9 mouse cellular contexts compared by ENCODE assay signal in the genomic region with DNA sequence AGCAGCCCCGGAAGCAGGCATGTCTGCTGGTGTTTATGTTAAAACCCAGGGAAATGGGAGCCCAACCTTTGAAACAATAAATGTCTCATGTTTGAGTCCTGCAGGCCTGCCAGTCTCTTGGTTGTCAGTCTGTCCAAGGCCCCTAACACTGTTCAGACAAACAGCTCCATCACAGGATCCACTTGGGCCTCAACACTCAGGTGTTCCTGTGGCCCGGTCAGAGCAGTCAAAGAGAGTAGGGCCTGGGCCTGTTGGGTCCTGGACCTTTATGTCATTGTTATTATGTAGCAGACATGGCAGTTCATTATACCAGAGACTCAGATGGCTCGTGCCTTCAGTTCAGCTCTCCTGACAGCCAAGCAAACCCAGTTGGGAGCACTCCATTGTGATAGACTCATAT. TPM values are rescaled to one million over a fixed set of nuclear protein-coding genes. Genes with fewer than 3 reads are reported as not detected.
DNase-seq lines count a peak whose midpoint lies in the region; ATAC-seq and TF ChIP-seq lines count a peak whose summit lies in the region.
"Had no signal": no experiment of that assay in that cellular context is flagged by ENCODE, and none has a peak within 500 bp of the region (broad histone marks: within the 10 kb centered on the region; RNA-seq: fewer than 3 reads in every experiment).

No protein-coding gene starts in this region.

- H3K9me3 ChIP-seq in kidney, embryonic 15.5 days (replicated peaks): no peaks in the 10 kb centered on the region
- no peaks in the 10 kb centered on the region for H3K9me3 ChIP-seq in embryonic facial prominence, embryonic 14.5 days (ENCODE audit: control insufficient read depth, low read length)
- no peaks in the 10 kb centered on the region for H3K9me3 ChIP-seq in hindbrain, postnatal 0 days (ENCODE audit: low read length)
- no peaks in the 10 kb centered on the region for H3K9me3 ChIP-seq in midbrain, embryonic 14.5 days (ENCODE audit: control insufficient read depth, low read length)
- H3K9me3 ChIP-seq: G1E had no signal

- no peaks in the 10 kb centered on the region for H3K36me3 ChIP-seq in kidney, embryonic 15.5 days
- peaks cover 13% of the 10 kb centered on the region for H3K36me3 ChIP-seq in embryonic facial prominence, embryonic 14.5 days (ENCODE audit: control insufficient read depth, insufficient read depth, low read length)
- peaks cover 5% of the 10 kb centered on the region for H3K36me3 ChIP-seq in hindbrain, postnatal 0 days (ENCODE audit: insufficient read depth, low read length)
- H3K36me3 ChIP-seq in midbrain, embryonic 14.5 days (ENCODE audit: control insufficient read depth, insufficient read depth, low read length): peaks cover 33% of the 10 kb centered on the region

- H3K9ac ChIP-seq in kidney, embryonic 15.5 days: no peak overlapping the region
- H3K9ac ChIP-seq in embryonic facial prominence, embryonic 14.5 days (ENCODE audit: low read depth, low read length): no peak overlapping the region
- no peak overlapping the region for H3K9ac ChIP-seq in hindbrain, postnatal 0 days (replicated peaks; ENCODE audit: low read length)
- H3K9ac ChIP-seq in midbrain, embryonic 14.5 days (replicated peaks; ENCODE audit: low read length): no peak overlapping the region

- H3K4me3 ChIP-seq in kidney, embryonic 15.5 days (replicated peaks): no peak overlapping the region; the same call in 1 of the 2 replicates
- H3K4me3 ChIP-seq in embryonic facial prominence, embryonic 14.5 days (ENCODE audit: low read depth, low read length): no peak overlapping the region
- no peak overlapping the region for H3K4me3 ChIP-seq in hindbrain, postnatal 0 days (ENCODE audit: low read length)
- no peak overlapping the region for H3K4me3 ChIP-seq in midbrain, embryonic 14.5 days (replicated peaks; ENCODE audit: low read depth, low read length)

- no peak for ATAC-seq in kidney, embryonic 15.5 days (replicated peaks; ENCODE audit: low FRiP score)
- no peak for ATAC-seq in embryonic facial prominence, embryonic 14.5 days (ENCODE audit: low read depth)
- no peak for ATAC-seq in hindbrain, postnatal 0 days
- ATAC-seq in midbrain, embryonic 14.5 days (ENCODE audit: low FRiP score, low TSS enrichment): no peak
- no peak for ATAC-seq in monocyte, adult 5-6 weeks (replicated peaks; ENCODE audit: insufficient number of reproducible peaks, low FRiP score, low TSS enrichment, poor library complexity, severe bottlenecking)

- no peak for DNase-seq in kidney, postnatal 10 days
- DNase-seq in embryonic facial prominence, embryonic 14.5 days (ENCODE audit: low spot score): no peak
- no peak for DNase-seq in hindbrain, postnatal 0 days (ENCODE audit: low spot score)
- DNase-seq in midbrain, embryonic 14.5 days: no peak
- DNase-seq in cerebellum, adult 9-11 months: no peak
- no peak for DNase-seq in adrenal gland, adult 8-10 months

- 59% methylated on average over 3 of the region's 3 CpGs for WGBS in kidney, embryonic 15.5 days
- 71% methylated on average over 3 of the region's 3 CpGs for WGBS in embryonic facial prominence, embryonic 14.5 days
- WGBS in hindbrain, postnatal 0 days: 61% methylated on average over 3 of the region's 3 CpGs
- WGBS in midbrain, embryonic 14.5 days: 57% methylated on average over 3 of the region's 3 CpGs

- peak overlapping the region; percentile 93 for H3K27ac ChIP-seq in kidney, embryonic 15.5 days
- peak overlapping the region; percentile 65 for H3K27ac ChIP-seq in embryonic facial prominence, embryonic 14.5 days (replicated peaks; ENCODE audit: low read depth, low read length)
- H3K27ac ChIP-seq in hindbrain, postnatal 0 days: peak overlapping the region; percentile 67; the same call in 1 of the 2 replicates
- peak overlapping the region; percentile 66 for H3K27ac ChIP-seq in midbrain, embryonic 14.5 days (replicated peaks; ENCODE audit: low read depth, low read length)

- no peak for TF ChIP-seq CTCF in hindbrain, postnatal 0 days (IDR thresholded peaks at IDR 0.05; ENCODE audit: low read depth)

- peaks cover 33% of the 10 kb centered on the region for H3K4me1 ChIP-seq in kidney, embryonic 15.5 days
- H3K4me1 ChIP-seq in embryonic facial prominence, embryonic 14.5 days (ENCODE audit: control insufficient read depth, insufficient read depth, low read length): peaks cover 10% of the 10 kb centered on the region
- 0 out of 2 replicates have a peak, but pooled peaks cover 8% of the 10 kb centered on the region for H3K4me1 ChIP-seq in hindbrain, postnatal 0 days (ENCODE audit: insufficient read depth, low read length)
- peaks cover 20% of the 10 kb centered on the region; the same call in 1 of the 2 replicates for H3K4me1 ChIP-seq in midbrain, embryonic 14.5 days (ENCODE audit: control insufficient read depth, insufficient read depth, low read length)

- H3K4me2 ChIP-seq in kidney, embryonic 15.5 days: peak overlapping the region; percentile 51; the same call in 1 of the 2 replicates
- H3K4me2 ChIP-seq in embryonic facial prominence, embryonic 14.5 days (ENCODE audit: low read depth, low read length): 0 out of 2 replicates have a peak overlapping the region, but pooled peaks have one; percentile 16
- no peak overlapping the region for H3K4me2 ChIP-seq in hindbrain, postnatal 0 days (ENCODE audit: low read depth, low read length)
- no peak overlapping the region for H3K4me2 ChIP-seq in midbrain, embryonic 14.5 days (ENCODE audit: low read length)

- no peaks in the 10 kb centered on the region for H3K27me3 ChIP-seq in kidney, embryonic 15.5 days
- H3K27me3 ChIP-seq in embryonic facial prominence, embryonic 14.5 days (replicated peaks; ENCODE audit: control insufficient read depth, insufficient read depth, low read length): no peaks in the 10 kb centered on the region
- no peaks in the 10 kb centered on the region for H3K27me3 ChIP-seq in hindbrain, postnatal 0 days (ENCODE audit: insufficient read depth, low read length)
- no peaks in the 10 kb centered on the region for H3K27me3 ChIP-seq in midbrain, embryonic 14.5 days (ENCODE audit: control insufficient read depth, insufficient read depth, low read length)

RNA-seq across cellular contexts. Expression of gene 2510009E07Rik, which starts 49.9 kb away (rescaled TPM):
- 13.3 and 14.6 TPM in 2 replicates for polyA plus RNA-seq in kidney, embryonic 15.5 days (2015; fragmentation: Nextera tagmentation; extraction: Ambion mirVana)
- polyA plus RNA-seq in embryonic facial prominence, embryonic 14.5 days (2014; fragmentation: Nextera tagmentation; extraction: Ambion mirVana): 22.9 and 23.9 TPM in 2 replicates
- 52.9 and 54.4 TPM in 2 replicates for total RNA-seq in hindbrain, postnatal 0 days (2014; rRNA removed)
- polyA plus RNA-seq in hindbrain, postnatal 0 days (2015; fragmentation: Nextera tagmentation; extraction: Ambion mirVana): 46.7 and 46.8 TPM in 2 replicates
- polyA plus RNA-seq in midbrain, embryonic 14.5 days (2014; fragmentation: Nextera tagmentation; extraction: Ambion mirVana): 49.8 and 73.9 TPM in 2 replicates
- 10 to 100 TPM; 19.6 to 26.0 (median 22.7) TPM for total RNA-seq in adrenal gland, adult 8-10 months (2022)
- 0.64 to 1.6 TPM (median 0.95 TPM) in 3 replicates for total RNA-seq in monocyte, adult 5-6 weeks (2017)
- polyA plus RNA-seq: G1E had no signal

Comparison
In these comparisons a context has a peak if more than half of its experiments do, and no peak if none do; other contexts are left out.
1. H3K4me2 ChIP-seq: peak in kidney, embryonic 15.5 days (single experiment) and embryonic facial prominence, embryonic 14.5 days (single experiment); none in hindbrain, postnatal 0 days (single experiment) and midbrain, embryonic 14.5 days (single experiment).
2. Peak in every context shown above with its lines, with median percentiles within 50 percentile points of each other: H3K27ac ChIP-seq.